ENCODE assay signal across 22 mouse cellular contexts in genomic region chr19:30256339-30256738, GRCm38 (mm10). TPM values are rescaled to one million over a fixed set of nuclear protein-coding genes. Genes with fewer than 3 reads are reported as not detected.
DNase-seq lines count a peak whose midpoint lies in the region; ATAC-seq and TF ChIP-seq lines count a peak whose summit lies in the region.
"Had no signal": no experiment of that assay in that cellular context is flagged by ENCODE, and none has a peak within 500 bp of the region (broad histone marks: within the 10 kb centered on the region; RNA-seq: fewer than 3 reads in every experiment).

No protein-coding gene starts in this region.

- no peak overlapping the region for H3K4me2 ChIP-seq in kidney, embryonic 16.5 days (replicated peaks; ENCODE audit: low read depth, low read length)
- peak overlapping the region; percentile 13; the same call in 1 of the 2 replicates for H3K4me2 ChIP-seq in stomach, embryonic 14.5 days (replicated peaks; ENCODE audit: low read depth, low read length)
- no peak overlapping the region for H3K4me2 ChIP-seq in stomach, postnatal 0 days (replicated peaks; ENCODE audit: low read depth)
- H3K4me2 ChIP-seq in limb, embryonic 11.5 days (ENCODE audit: low read depth, severe bottlenecking), result no peak overlapping the region
- peak overlapping the region; percentile 2; the same call in 1 of the 2 replicates for H3K4me2 ChIP-seq in stomach, embryonic 16.5 days (ENCODE audit: low read depth, low read length)
- H3K4me2 ChIP-seq: forebrain, embryonic 12.5 days; heart, embryonic 11.5 days; hindbrain, embryonic 14.5 days had no signal

- no peak for TF ChIP-seq EP300 in stomach, postnatal 0 days (optimal IDR thresholded peaks at IDR 0.05)

- no peaks in the 10 kb centered on the region for H3K27me3 ChIP-seq in kidney, embryonic 16.5 days (ENCODE audit: insufficient read depth, low read length)
- H3K27me3 ChIP-seq in stomach, embryonic 14.5 days (ENCODE audit: control insufficient read depth, insufficient read depth, low read length), result no peaks in the 10 kb centered on the region
- H3K27me3 ChIP-seq in stomach, postnatal 0 days (ENCODE audit: control insufficient read depth, insufficient read depth, low read length), result no peaks in the 10 kb centered on the region
- no peaks in the 10 kb centered on the region for H3K27me3 ChIP-seq in limb, embryonic 11.5 days (ENCODE audit: control insufficient read depth, insufficient read depth, low read length)
- H3K27me3 ChIP-seq in stomach, embryonic 16.5 days (ENCODE audit: control insufficient read depth, insufficient read depth, low read length), result no peaks in the 10 kb centered on the region
- H3K27me3 ChIP-seq: forebrain, embryonic 12.5 days; megakaryocyte, embryonic 14.5 days had no signal

- WGBS in kidney, embryonic 16.5 days, result 9% methylated on average over 6 of the region's 6 CpGs
- 11% methylated on average over 6 of the region's 6 CpGs for WGBS in stomach, embryonic 14.5 days
- 20% methylated on average over 6 of the region's 6 CpGs for whole genome bisulfite sequencing in stomach, postnatal 0 days
- whole genome bisulfite sequencing in limb, embryonic 11.5 days, result 3% methylated on average over 6 of the region's 6 CpGs
- WGBS in stomach, embryonic 16.5 days, result 14% methylated on average over 6 of the region's 6 CpGs

- no peaks in the 10 kb centered on the region for H3K9me3 ChIP-seq in kidney, embryonic 16.5 days (ENCODE audit: low read length)
- no peaks in the 10 kb centered on the region for H3K9me3 ChIP-seq in stomach, embryonic 14.5 days (ENCODE audit: control insufficient read depth, low read depth, low read length)
- no peaks in the 10 kb centered on the region for H3K9me3 ChIP-seq in stomach, postnatal 0 days (ENCODE audit: control insufficient read depth, low read length)
- H3K9me3 ChIP-seq in limb, embryonic 11.5 days (ENCODE audit: control insufficient read depth, low read length), result no peaks in the 10 kb centered on the region
- H3K9me3 ChIP-seq in stomach, embryonic 16.5 days (replicated peaks; ENCODE audit: control insufficient read depth, low read length), result no peaks in the 10 kb centered on the region
- H3K9me3 ChIP-seq: forebrain, embryonic 12.5 days; megakaryocyte, embryonic 14.5 days had no signal

- no peak overlapping the region for H3K27ac ChIP-seq in kidney, embryonic 16.5 days (ENCODE audit: low read length)
- H3K27ac ChIP-seq in stomach, embryonic 14.5 days (ENCODE audit: low read length), result no peak overlapping the region
- H3K27ac ChIP-seq in stomach, postnatal 0 days (replicated peaks), result no peak overlapping the region
- no peak overlapping the region for H3K27ac ChIP-seq in limb, embryonic 11.5 days (replicated peaks; ENCODE audit: low read depth, low read length)
- no peak overlapping the region for H3K27ac ChIP-seq in stomach, embryonic 16.5 days (ENCODE audit: low read length)
- H3K27ac ChIP-seq: forebrain, embryonic 12.5 days; hindbrain, embryonic 14.5 days had no signal

- no peak for DNase-seq in kidney, adult 18-20 months
- DNase-seq in stomach, postnatal 0 days (ENCODE audit: low spot score), result no peak
- peak; percentile 67 for DNase-seq in limb, embryonic 11.5 days (ENCODE audit: low spot score)
- no peak for DNase-seq in left cerebral cortex, adult 18-20 months (ENCODE audit: low spot score in 2 of 2)
- DNase-seq in layer of hippocampus, adult 11-12 months (ENCODE audit: low spot score), result no peak
- DNase-seq: adrenal gland, postnatal 36 days; cerebellum, adult 9-10 months; heart, postnatal 14 days; spleen, adult 18-20 months; thymus, postnatal 4 days had no signal

- H3K4me1 ChIP-seq in kidney, embryonic 16.5 days (ENCODE audit: insufficient read depth, low read length), result 0 out of 2 replicates have a peak, but pooled peaks cover 6% of the 10 kb centered on the region
- no peaks in the 10 kb centered on the region for H3K4me1 ChIP-seq in stomach, embryonic 14.5 days (ENCODE audit: control insufficient read depth, insufficient read depth, low read length)
- H3K4me1 ChIP-seq in stomach, postnatal 0 days (replicated peaks; ENCODE audit: control insufficient read depth, insufficient read depth), result no peaks in the 10 kb centered on the region
- H3K4me1 ChIP-seq in limb, embryonic 11.5 days (ENCODE audit: control insufficient read depth, insufficient read depth, low read length), result 0 out of 2 replicates have a peak, but pooled peaks cover 3% of the 10 kb centered on the region
- no peaks in the 10 kb centered on the region for H3K4me1 ChIP-seq in stomach, embryonic 16.5 days (ENCODE audit: control insufficient read depth, insufficient read depth, low read length)
- H3K4me1 ChIP-seq: forebrain, embryonic 12.5 days; megakaryocyte, embryonic 14.5 days had no signal

- H3K36me3 ChIP-seq in kidney, embryonic 16.5 days (ENCODE audit: insufficient read depth, low read length), result no peaks in the 10 kb centered on the region
- H3K36me3 ChIP-seq in stomach, embryonic 14.5 days (ENCODE audit: control insufficient read depth, insufficient read depth, low read length), result no peaks in the 10 kb centered on the region
- H3K36me3 ChIP-seq in stomach, postnatal 0 days (ENCODE audit: control insufficient read depth, insufficient read depth, low read length), result no peaks in the 10 kb centered on the region
- no peaks in the 10 kb centered on the region for H3K36me3 ChIP-seq in limb, embryonic 11.5 days (ENCODE audit: control insufficient read depth, insufficient read depth, low read length)
- H3K36me3 ChIP-seq in stomach, embryonic 16.5 days (ENCODE audit: control insufficient read depth, insufficient read depth, low read length), result no peaks in the 10 kb centered on the region
- H3K36me3 ChIP-seq: forebrain, embryonic 12.5 days had no signal

- no peak for TF ChIP-seq CTCF in stomach, postnatal 0 days (IDR thresholded peaks at IDR 0.05; ENCODE audit: low read depth)

- no peak overlapping the region for H3K4me3 ChIP-seq in kidney, embryonic 16.5 days (ENCODE audit: low read length)
- no peak overlapping the region for H3K4me3 ChIP-seq in stomach, embryonic 14.5 days (ENCODE audit: low read depth, low read length)
- no peak overlapping the region for H3K4me3 ChIP-seq in stomach, postnatal 0 days (ENCODE audit: low read depth, low read length)
- H3K4me3 ChIP-seq in limb, embryonic 11.5 days (ENCODE audit: low read depth, low read length), result no peak overlapping the region
- no peak overlapping the region for H3K4me3 ChIP-seq in stomach, embryonic 16.5 days (replicated peaks; ENCODE audit: low read length)
- H3K4me3 ChIP-seq: forebrain, embryonic 12.5 days; megakaryocyte, embryonic 14.5 days had no signal

- no peak overlapping the region for H3K9ac ChIP-seq in kidney, embryonic 16.5 days (replicated peaks; ENCODE audit: low read length)
- no peak overlapping the region for H3K9ac ChIP-seq in stomach, embryonic 14.5 days (replicated peaks; ENCODE audit: low read depth, low read length)
- H3K9ac ChIP-seq in stomach, postnatal 0 days (ENCODE audit: low read length), result no peak overlapping the region
- H3K9ac ChIP-seq in limb, embryonic 11.5 days (ENCODE audit: low read length), result no peak overlapping the region
- H3K9ac ChIP-seq in stomach, embryonic 16.5 days (ENCODE audit: low read length), result no peak overlapping the region
- H3K9ac ChIP-seq: forebrain, embryonic 12.5 days; hindbrain, embryonic 14.5 days had no signal

- peak; percentile 61 for ATAC-seq in kidney, embryonic 16.5 days (ENCODE audit: low FRiP score, low TSS enrichment)
- no peak for ATAC-seq in stomach, embryonic 14.5 days (ENCODE audit: insufficient number of reproducible peaks, insufficient read depth, low FRiP score, low read depth)
- no peak for ATAC-seq in stomach, postnatal 0 days (ENCODE audit: low FRiP score, low TSS enrichment)
- ATAC-seq in limb, embryonic 11.5 days (ENCODE audit: insufficient number of reproducible peaks, low FRiP score, low TSS enrichment, low read depth), result peak; percentile 65; the same call in 1 of the 2 replicates
- ATAC-seq in stomach, embryonic 16.5 days (ENCODE audit: insufficient read depth, low FRiP score), result no peak
- ATAC-seq: midbrain, embryonic 16.5 days had no signal

RNA-seq across cellular contexts. Expression of gene Mbl2, which starts 23.6 kb away (rescaled TPM):
- not detected in 2 replicates for polyA plus RNA-seq in kidney, embryonic 16.5 days (2015; fragmentation: Nextera tagmentation; extraction: Ambion mirVana)
- not detected in 2 replicates for polyA plus RNA-seq in stomach, embryonic 14.5 days (2014; fragmentation: Nextera tagmentation; extraction: Ambion mirVana)
- 0.18 and 0.25 TPM in 2 replicates for polyA plus RNA-seq in stomach, postnatal 0 days (2015; fragmentation: Nextera tagmentation; extraction: Ambion mirVana)
- not detected in 2 replicates for polyA plus RNA-seq in limb, embryonic 11.5 days (2014; fragmentation: Nextera tagmentation; extraction: Ambion mirVana)
- not detected in 2 replicates for polyA plus RNA-seq in stomach, embryonic 16.5 days (2015; fragmentation: Nextera tagmentation; extraction: Ambion mirVana)
- total RNA-seq in left cerebral cortex, adult 18-20 months (2021), result not detected
- total RNA-seq: adrenal gland, postnatal 36 days; heart, postnatal 14 days; layer of hippocampus, postnatal 25 days; left cerebral cortex, postnatal 36 days had no signal
- polyA plus RNA-seq: C2C12; forebrain, embryonic 12.5 days; heart, embryonic 11.5 days; hindbrain, embryonic 14.5 days; testis, adult 2 months had no signal

Comparison
In these comparisons a context has a peak if more than half of its experiments do, and no peak if none do; other contexts are left out.
1. H3K4me2 ChIP-seq: peak in stomach, embryonic 14.5 days (single experiment) and stomach, embryonic 16.5 days (single experiment); none in kidney, embryonic 16.5 days (single experiment), stomach, postnatal 0 days (single experiment) and limb, embryonic 11.5 days (single experiment).
2. ATAC-seq: peak in kidney, embryonic 16.5 days (single experiment) and limb, embryonic 11.5 days (single experiment); none in stomach, embryonic 14.5 days (single experiment), stomach, postnatal 0 days (single experiment) and stomach, embryonic 16.5 days (single experiment).